Mouse (Mus musculus): Measurements from ENCODE around the gene Ube2v1.

GRCm38 (mm10) chr2:167588774-167589577, 42.9 kb downstream of the Ube2v1 start:
- TF ChIP-seq ZC3H11A (IDR thresholded peaks at IDR 0.05; ENCODE audit: borderline replicate concordance, low read depth, low read length) (no peak), CHD2 (IDR thresholded peaks at IDR 0.05; ENCODE audit: low read depth, low read length) (no peak)
